Mouse (Mus musculus) lung, adult 18-20 months (tissue): ENCODE data around the gene Pafah2.

ENCODE experiments used
- DNase-seq, 2 experiments: peaks; one replicate each; pipeline ENCODE4 v3.0.0; 2022; ENCODE audit warnings: mixed read lengths in 2 of 2

Pafah2 gene

DNA sequence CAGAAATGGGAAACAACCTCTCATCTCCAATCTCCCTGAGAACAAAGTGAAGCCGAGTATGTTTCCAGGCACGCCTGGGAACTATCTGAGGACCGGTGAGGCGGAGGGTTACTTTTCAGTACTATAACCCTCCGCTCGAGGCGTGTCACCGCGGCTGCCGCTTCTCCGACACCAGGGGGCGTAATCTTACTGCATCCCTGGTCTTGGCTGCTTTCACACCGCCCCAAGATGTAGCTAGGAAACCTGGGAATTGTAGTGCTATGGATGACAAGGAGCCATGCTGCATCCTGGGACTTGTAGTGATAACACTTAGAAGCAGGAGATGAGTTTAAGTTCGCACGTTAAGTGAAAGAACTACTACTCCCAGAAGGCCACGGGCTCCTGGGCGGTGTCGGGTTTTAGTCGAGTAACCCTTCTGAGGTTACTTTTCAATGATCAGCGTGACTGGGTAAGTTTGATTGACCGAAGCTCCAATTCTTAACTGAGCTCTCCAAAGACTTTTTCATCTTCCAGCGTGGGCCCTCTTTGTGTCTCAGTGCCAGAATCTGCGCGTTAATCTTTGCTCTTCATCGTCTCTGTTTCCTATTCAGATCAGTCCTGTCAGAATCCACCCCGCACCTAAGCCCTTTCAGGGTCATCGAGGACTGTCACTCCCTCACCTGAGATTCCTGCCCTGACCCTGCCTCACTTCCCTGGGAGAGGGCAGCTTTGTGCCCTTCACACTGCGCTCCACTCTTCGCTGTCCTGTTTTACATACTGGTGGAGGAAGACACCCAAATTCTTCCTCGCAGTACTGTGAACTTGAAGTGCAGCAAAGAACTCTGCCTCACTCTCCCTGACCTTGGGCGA is at the start of gene Pafah2:
Pafah2 (plus strand) TSS at position 344 of the 849 bp plus-strand sequence.
- DNase-seq = peak; percentile 94 to 97

DNA sequence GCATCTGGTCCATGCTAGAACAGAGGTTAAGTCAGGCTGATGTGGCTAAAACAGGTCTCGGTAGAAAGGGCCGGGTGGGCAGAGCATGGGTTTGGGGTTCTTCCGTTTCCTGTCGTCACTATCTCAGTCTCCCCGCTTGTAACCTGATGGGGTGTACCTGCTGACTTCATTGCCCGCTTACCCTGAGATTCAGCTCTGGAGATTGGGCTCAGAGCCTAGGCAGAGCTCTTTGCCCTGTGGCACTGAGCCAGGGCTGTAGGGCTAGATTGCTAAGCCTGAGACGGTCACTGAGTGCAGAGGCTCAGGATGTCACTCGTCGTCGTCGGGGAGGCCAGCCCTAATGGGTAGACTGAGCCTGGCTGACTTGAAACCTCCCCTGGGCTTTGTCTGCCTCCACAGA is 48.0 kb upstream of the Pafah2 start:
- DNase-seq = peak in 1 of 2 experiments; percentile 44

DNA sequence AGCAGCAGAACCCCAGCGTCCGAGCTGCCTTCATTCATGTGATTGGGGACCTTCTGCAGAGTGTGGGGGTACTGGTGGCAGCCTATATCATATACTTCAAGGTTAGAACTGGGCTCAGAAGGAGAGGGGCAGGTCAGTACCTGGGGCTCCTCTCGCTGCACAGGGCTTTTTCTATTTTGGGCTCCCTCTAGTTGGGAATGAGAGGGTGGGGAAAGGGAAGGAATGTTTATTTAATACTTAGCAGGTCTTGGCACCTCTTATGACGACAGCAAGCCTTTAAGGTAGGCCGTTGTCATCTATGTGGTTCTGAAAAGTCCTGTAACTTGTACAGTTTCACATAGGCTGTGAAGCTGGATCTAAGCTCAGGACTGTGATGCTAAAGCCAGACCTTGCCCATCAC is 47.6 kb upstream of the Pafah2 start:
- DNase-seq = peak in 1 of 2 experiments; percentile 8

DNA sequence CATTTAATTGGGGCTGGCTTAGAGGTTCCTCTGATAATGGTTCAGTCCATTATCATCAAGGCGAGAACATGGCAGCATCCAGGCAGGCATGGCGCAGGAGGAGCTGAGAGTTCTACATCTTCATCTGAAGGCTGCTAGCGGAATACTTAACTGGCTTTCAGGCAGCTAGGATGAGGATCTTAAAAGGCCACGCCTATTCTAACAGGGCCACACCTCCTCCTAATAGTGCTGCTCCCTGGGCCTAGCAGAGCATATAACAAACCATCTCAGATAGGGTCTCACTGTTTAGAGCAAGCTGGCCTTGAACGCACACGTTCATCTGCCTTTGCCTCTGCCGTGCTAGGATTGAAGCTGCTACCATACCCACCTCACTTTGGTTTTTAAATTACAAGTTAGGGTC is 46.3 kb upstream of the Pafah2 start:
- no peak for DNase-seq

DNA sequence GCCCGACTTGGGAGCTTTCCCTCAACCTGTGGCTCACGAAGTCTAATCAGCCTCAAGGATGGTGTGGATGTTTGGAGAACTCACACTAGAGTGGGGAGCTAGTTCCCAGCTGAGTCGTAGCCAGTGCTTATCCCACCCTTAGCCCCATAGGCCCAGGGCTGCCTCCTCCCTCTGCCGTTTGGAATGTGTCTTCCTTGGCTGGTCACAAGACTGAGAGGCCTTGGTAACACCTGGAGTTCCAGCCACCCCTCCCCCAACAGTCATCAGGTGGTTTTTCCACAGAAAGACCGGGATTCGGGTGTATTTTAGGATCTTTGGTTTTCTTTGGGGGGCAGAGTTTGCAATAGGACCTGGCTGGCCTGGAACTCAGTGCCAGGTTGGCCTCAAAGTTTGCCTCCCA is 45.5 kb upstream of the Pafah2 start:
- DNase-seq = no peak

DNA sequence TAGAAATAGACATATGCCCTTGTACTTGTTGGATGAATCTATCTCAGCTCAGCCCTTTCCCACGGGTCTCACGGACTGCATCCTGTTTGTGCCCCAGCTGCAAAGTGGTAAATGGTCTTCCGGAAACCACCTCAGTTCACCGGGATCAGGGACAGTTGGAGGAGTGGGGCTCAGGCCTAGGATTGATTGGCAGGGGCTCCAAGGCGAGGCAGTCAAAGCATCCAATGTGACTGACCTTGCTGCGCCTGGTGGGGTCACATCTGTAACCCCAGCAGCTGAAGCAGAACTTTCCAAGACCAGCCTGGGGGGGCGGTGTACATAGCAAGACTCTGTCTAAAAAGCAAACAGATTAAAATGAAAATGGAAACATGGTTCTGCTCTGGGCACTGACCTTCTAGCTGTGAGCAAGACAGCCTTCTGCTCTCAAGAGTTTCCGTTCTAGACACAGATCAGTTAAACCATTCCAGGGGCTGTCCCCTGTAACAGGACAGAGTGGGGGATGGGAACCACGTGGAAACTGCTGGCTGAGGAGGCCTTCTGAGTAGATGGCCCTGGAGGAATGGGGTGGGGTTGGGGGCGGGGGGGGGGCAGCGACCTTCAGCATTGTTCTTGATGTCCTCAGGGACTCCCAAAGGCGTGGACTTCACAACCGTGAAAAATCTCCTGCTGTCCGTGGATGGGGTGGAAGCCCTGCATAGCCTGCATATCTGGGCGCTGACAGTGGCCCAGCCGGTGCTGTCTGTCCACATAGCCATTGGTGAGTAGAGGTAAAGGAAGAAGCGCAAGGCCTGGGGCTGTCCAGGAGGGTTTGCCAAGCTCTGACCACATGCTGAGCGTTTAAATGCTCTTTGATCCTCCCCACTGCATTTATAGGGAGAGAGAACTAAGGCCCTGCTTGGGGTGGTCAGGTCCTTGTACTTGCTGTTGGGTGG is 44.5 kb upstream of the Pafah2 start:
- no peak for DNase-seq

DNA sequence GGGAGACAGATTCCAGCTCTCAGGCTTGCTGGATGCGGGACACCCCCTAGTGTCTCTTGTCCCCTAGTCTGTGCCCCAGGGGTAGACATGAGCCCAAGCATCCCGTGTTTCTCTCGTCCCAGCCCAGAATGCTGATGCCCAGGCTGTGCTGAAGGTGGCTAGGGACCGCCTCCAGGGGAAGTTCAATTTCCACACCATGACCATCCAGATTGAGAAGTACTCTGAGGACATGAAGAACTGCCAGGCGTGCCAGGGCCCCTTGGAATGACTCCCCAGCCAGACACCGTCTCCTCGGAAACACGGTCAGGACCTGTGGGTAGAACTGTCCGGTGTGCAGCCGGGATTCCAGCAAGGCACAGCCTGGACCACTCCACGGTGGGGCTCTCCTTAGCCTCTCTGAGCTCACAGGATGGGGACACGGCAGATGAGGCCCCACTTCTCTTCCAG is 43.8 kb upstream of the Pafah2 start:
- no peak for DNase-seq

DNA sequence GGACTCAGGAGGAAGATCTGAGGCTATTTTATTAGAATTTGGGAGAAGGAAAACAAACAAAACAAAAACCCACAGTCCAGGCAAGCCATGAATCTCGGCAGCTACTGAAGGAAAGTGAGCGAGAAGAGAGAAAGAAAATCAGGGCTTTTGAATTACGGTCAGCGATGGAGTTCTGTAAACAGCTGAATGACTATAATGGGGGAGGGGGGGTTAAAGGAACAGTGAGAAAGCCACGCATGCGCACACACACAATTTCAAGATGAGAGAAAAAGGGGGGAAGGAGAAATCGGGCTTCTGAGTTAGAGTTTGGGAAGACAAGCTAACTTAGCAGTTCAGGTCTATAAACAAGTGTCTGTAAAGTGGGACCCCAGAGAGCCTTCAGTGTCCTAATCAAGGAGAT is 43.2 kb upstream of the Pafah2 start:
- DNase-seq = no peak

DNA sequence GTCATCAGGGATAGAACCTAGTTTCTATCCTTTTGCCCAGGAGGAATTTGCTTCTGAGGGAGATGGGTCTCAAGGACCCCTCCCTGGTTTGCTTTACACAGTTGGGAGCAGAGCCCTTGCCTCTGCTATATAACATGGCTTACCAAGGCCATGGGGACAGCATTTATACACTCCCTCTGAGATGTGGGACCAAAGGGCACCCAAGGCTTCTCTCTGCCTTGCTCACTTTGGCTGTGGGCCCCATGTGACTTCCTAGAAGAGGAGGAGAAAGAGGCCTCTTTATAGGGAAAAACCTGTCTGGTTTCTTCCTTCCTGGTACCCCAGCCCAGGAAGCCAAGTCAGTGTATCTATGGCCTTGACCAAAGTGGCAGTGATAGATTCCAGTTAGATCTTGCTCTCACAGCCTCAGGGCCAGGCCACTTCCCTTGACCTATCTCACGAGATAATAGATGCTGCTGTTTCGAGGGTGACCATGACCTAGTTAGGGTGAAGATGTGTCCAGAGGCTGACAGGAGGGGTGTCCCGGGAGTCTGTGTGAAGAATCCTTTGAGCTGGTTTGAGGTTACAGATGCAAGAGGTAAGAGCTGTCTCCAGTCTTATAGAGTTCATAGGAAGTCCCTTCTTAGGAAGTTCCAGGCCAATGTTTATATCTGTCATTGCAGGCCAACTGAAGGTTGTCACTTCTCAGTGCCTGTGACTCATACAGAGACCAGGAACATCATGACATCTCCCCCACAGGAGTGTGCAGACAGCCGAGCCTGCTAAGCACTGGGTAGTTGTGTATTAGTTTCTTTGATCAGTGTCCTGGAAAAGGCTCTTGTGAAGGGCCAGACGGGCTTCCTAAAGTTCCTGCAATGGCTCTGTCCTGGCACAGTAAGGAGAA is 42.4 kb upstream of the Pafah2 start:
- DNase-seq = no peak

DNA sequence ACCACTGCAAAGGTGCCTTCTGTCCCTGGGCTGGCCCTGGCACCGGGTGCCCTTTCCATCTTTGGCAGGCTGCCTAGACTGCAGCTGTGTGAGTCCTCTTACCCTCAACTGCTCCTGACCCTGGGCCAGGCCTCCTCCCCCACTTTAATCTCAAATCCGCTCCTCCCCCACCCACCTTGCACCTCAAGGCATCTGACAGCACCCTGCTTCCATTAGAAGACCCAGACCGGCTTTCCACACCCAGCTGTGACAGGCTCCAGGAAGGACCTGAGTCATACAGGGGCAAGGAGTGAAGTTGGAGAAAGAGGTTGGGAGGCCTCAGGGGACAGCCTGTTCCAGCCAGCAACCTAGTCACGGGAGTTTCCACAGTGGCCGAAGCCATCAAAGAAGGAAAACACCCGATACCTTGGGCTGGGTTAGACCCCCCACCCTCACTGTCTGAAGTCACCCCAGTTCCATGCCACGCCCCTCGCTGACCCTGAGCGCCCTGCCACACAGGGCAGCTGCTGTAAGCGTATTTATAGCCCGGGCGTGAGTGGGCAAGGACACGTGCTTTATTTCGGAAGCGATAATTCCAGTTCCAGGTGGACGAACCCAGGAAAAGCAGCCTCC is 40.2 kb upstream of the Pafah2 start:
- DNase-seq = peak; percentile 69 to 78

DNA sequence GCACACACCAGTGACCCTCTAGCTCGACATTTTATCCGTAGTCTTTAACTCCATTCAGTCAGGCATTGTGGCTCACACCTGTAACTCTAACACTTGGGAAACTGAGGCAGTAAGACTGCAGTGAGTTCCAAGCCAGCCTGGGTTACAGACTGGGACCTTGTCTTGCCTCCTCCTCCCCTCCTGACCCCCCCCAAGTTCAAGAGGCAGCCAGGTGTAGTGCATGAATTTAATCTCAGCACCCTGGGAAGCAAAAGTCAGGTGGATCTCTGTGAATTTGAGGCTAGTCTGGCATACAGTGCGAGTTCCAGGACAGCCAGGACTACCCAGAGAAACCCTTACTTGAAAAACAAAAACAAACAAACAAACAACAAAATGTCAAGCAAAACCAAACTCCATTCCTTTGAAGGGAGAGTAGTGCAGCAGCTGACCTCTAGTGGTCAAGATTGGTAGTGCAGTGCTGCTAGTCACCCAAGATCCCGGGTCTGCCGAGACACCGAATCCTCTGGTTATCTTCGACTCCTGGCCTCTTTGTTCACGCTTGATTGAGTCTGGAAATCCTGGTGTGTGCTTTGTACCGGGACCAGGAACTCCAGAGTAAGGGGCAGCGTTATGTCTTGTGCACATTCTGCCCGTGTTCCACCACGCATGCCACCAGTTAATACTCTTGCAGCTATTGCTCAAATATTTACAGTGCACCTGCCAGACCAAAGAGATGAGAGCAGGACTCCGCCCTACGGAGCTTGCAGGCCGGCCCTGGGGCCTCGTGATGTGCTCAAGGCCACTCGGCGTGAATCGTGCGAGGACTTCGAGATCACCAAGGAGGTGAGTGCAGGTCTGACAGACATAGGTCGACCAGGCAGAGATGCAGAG is 39.3 kb upstream of the Pafah2 start:
- peak; percentile 68 to 77 for DNase-seq

DNA sequence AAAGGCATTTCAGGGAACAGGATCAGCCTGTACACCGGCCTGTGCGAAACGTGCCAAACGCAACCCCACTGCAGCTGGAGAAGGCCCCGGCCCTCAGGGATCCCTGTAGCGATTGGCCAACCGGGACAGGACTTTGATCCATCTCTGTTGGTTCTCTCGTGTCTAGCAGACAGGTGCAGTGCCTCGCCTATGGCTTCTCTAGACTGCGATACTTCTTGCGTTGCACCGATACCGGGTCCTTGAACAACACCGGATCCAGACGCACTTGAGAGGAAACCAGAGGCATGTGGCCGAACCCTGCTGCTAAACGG is 38.7 kb upstream of the Pafah2 start:
- no peak for DNase-seq

DNA sequence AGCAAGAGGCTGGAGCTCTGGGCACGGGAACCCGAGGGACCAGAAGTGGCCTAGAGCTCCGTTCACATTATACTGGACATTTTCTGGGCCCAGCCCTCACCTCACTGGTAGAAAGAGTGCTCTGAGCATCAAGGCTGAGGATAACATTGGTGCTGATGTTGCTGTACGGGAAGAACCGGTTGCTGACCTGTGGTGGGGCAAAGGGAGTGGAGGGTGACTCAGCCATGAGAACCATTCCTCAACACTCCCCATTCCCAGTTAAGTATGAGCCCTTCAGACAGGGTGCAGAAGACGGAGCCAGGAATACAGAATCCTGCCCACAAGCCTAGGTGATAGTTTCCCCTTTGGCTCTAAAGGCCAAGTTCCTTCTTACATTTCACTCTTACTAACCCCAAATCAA is 36.5 kb upstream of the Pafah2 start:
- peak in 1 of 2 experiments; percentile 24 for DNase-seq

DNA sequence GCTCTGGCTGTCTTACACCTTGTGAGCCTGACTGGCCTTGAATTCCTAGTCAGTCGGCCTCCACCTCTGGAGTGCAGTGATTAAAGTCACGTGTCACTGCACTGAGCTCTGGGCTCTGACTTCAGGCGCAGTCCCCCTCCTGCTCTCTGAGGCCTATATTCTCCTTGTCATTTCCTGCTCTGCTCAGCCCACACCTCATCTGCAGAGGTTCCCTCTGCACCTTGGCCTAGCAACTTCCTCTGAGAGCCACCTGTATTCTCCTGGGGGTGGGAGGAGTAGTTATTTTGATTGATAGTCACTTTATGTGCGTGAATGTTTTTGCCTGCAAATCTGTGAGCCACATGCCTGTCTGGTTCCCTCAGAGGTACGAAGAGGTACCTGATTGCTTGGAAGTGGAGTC is 34.9 kb upstream of the Pafah2 start:
- DNase-seq = no peak

DNA sequence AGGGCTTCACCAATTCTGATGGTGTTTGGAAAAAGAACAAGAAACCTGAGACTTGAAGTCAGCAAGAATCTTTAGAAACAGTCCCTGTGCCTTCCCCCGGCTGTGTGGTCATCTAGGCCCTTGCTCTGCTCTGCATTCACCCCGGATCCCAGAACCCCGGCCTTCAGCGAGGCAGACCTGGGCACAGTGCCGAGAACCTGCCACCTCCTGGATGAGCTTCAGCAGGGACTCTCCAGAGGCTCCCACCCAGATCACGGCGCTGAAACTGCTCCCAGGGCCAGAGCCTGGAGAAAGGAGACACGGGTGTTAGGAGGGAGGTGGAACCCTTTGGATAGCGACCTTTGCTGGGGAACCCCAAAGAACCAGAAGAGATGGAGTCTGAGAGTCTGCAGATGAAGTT is 34.0 kb upstream of the Pafah2 start:
- DNase-seq = no peak

DNA sequence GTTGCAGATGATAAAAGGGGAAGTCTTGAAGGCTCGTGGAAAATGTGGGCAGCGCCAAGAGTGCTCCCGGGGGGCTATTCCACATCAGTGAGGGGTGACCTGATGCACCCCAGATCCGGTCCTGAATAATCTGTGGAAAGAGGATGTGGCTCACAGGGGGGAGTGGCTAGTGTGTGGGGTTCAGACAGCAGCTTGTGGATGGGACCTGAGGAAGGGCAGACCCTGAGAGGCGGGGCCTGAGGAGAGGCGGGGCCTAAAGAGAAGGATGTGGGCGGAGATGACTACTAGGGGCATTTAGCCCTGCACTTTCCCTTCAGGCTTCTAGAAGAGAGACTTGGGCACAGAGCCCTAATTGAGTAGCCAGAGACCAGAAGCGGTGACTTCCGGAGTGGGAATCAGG is 33.5 kb upstream of the Pafah2 start:
- peak; percentile 53 to 67 for DNase-seq

DNA sequence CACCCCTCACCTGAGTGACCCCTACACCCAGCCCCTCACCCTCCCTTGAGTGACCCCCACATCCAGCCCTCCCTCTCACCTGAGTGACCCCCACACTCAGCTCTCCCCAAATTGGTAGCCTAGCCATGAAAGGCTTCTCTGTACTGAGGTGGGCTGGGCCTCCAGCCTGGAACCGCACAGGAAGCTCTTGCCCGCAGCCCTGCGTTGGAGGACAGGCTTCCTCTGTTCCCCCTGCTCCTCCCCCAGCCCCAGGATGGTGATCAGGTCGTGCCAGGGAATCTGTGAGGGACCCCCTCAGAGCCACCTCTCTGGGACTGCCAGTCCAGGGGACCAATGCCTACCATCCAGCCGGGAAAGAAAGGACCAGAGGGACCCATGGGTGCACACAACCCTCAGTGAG is 30.8 kb upstream of the Pafah2 start:
- DNase-seq = no peak

DNA sequence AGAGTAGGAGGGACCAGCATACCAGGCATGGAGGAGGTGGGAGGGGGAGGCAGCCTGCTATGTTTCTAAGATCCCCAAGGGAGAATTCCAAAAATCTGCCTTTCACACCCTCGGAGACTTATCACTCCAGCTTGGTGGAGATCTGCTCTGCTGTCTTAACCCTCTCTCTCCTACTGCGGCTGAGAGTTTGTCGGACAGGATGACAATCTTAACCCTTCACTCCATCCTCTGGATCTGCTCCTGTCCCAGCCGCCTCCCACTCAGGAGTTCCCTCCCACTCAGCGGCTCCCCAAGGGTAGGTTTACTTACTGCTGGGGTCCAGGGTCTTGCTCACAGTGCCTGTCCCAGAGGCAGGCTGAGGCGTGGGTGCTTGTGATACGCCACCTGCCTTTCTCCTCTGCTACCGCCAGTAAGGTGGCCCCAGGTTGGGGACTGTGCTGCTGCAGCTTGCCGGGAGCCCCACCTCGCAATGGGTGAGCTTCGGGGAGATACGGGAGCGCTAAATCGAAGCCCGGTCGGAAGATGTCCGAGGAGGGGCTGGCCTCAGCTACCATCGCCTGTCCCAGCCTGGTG is 25.4 kb upstream of the Pafah2 start:
- DNase-seq = no peak

DNA sequence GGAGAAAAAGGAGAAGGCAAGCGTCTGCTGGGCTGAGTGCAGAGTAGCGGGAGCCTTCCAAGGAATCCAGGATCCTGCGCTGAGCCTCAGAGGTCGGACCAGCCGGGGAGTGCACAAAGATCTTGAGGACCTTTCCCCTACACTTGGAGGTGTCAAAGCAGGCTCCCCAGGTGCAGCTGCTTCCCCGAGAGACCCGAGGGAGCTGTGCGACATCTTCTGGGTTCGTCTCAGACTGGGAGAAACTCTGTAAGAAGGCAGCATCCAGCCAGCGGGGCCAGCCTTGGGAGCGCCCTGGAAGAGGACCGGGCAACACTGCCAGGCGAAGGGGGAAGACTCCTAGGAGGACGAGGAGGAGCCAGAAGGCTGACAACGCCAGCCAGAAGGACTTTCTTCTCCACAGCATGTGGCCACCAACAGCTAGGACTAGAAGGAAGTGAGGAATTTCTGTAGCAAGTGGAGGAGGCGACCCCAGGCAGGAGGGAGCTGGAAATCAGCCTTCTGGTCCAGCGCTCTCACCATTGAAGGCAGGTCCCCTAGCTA is 24.7 kb upstream of the Pafah2 start:
- DNase-seq = no peak

DNA sequence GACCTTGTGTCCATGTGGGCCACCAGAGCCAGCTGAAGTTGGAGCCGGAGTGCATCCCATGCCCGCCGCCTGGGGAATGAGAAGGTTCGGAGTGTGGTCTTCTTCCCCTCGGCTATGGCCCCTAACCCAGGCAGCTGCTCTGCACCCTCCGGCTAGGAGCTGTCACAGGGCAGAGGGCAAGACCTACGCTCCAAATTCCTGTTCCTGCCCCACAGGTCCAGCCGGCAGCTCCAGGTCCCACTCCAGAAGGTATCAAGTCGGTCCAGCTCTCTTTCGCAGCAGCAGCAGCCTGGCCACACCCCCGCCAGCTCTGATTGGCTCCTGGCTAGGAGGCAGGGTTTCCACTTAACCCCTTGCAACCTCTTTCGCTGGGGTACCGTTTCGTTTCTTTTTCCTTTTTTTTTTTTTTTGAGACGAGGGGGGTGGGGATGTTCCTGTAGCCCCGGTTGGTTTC is 23.8 kb upstream of the Pafah2 start:
- DNase-seq = peak; percentile 86 to 89

DNA sequence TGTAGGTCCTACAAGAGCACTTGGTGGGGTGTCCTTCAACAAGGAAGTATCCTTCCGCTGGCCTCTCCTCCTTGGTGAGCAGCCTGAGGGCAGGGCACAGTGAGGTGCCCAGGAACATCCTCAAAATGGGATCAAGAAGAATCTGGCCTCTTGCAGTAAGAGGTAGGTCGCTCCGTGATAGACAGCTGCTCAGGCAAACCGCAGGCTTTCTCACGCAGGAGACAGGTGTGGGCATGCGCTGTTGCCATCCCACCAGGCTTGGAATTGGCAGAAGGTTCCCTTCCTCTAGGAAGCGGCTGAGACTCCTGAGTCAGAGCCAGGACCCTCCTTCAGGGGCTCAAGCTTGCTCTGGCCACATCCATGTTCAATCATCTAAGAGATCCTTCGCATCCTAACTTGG is 22.8 kb upstream of the Pafah2 start:
- DNase-seq = no peak
